Mouse (Mus musculus) cerebellum, adult 8-10 months (tissue): Measurements from ENCODE around the gene Nell1.

ENCODE experiments used
- DNase-seq: peaks from one replicate; pipeline ENCODE4 v3.0.0; 2022

The Nell1 gene

DNA sequence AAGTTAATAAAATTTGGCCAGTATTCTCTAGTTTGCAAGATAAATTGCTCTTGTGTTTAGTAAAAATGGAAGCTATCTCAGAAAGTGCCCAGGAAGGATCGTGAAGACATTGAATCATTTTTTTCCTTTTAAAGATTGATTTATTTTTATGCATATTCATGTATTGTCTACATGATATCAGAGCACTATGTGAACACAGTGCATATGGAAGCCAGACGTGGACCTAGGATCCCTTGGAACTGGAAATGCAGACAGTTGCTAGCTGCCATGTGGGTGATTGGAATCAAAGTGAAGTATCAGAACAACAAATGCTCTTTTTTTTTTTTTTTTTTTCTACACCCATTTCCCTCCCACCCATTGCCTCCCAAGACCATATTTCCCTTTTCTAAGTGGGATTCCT is 79.0 kb downstream of the Nell1 start:
- DNase-seq, result no peak

GRCm38 (mm10) chr7:50094461-50094860 is 119.8 kb downstream of the Nell1 start:
- no peak for DNase-seq

- no peak for DNase-seq
Measured at GRCm38 (mm10) chr7:50105612-50106321, 131.1 kb downstream of the Nell1 start.

DNA sequence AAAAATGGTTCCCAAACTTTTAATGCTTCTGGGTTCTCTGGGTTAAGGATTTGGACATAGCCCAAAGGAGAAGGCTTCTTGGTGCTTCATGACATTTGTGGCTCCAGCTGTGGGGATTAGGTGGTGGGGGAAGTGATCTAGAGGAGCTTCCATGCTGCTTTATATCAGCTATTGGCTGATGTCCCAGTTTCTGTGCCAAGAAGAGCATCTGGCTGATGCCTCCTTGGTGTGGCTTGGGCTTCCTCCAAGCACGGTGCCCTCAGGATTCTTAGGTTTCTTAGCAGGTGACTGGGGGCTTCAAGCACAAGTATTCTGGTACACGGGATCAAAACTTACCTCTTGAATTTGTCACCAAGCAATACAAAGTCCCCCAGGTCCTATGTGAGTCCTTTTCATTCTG is 132.6 kb downstream of the Nell1 start:
- no peak for DNase-seq

DNA sequence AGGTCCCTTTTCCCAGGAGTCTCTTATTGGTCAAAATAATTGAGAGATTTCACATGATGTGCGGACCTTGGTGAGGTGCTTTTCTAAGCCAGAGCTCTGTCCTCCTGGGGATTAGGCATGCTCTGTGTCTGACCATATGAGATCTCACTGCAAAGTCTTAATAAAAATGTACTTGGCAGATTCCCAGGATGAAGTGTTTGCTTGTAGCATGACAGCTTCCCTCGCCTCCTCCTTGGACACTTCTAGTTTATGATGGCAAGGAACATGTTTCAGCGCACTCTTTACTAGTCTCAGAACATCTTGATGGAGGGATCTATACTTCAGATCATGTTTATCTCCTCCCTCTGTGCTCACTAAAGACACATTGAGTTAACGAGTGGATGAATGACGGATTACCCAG is 143.7 kb downstream of the Nell1 start:
- DNase-seq, result no peak

- no peak for DNase-seq
Measured at GRCm38 (mm10) chr7:50137706-50138105, 163.0 kb downstream of the Nell1 start.

DNA sequence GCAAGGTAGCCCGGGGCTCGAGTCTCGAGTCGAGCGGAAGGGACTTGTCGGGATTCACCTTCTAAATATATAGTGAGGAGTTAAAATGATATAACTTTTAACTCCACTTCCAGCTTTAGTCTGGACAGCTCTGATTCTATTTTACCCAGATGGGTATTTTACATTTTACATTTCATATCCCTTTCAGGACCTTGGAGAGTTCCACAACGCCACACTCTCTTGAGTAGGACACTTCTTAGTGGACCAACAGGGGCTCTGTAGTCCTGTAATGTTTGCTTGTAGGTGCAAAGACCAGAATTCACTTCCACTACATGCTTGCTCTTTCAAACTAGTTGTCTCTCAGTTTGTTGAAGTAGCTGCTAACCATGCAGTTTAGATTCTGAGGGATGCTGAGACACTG is 174.7 kb downstream of the Nell1 start:
- no peak for DNase-seq

- DNase-seq, result no peak
Measured at GRCm38 (mm10) chr7:50150838-50151237, 176.2 kb downstream of the Nell1 start.

DNA sequence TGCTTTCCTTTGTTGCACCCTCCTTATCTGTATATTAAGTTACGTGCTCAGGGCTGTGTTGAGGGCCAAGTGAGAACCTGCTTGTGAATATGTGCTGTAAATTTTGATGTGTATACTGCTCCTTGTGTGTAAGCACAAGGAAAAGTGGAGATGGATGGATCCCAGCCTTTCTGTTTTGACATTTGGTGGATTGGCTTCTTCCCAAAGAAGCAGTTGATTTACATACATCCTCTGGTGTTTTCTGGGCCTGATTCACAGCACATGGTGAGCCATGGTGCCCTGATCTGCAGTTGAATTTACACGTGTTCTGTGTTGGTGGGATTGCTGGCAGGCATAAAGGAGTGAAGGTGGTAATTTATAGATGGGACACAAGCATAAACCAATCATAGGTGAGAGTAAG is 179.0 kb downstream of the Nell1 start:
- no peak for DNase-seq

GRCm38 (mm10) chr7:50162602-50163001 is 187.9 kb downstream of the Nell1 start:
- DNase-seq, result no peak

DNA sequence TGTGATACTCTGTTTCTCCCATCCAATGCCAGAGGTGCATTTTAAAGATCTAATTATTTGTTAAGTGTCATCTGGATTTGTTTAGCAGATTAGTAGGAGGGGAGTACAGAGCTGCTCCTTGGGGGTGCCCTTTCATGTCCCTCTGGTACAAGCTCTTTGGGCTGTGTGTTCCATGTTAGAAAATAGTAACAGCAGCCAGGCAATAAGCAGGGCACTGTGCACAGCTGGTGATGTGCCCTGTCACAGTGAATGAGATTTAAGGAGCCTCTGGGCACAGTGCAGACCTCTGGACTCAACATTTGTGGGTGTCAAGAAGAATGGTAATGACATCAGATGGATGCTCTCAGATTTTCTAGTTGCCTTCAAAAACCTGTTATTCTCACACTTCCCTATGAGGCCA is 194.1 kb downstream of the Nell1 start:
- DNase-seq, result no peak

DNA sequence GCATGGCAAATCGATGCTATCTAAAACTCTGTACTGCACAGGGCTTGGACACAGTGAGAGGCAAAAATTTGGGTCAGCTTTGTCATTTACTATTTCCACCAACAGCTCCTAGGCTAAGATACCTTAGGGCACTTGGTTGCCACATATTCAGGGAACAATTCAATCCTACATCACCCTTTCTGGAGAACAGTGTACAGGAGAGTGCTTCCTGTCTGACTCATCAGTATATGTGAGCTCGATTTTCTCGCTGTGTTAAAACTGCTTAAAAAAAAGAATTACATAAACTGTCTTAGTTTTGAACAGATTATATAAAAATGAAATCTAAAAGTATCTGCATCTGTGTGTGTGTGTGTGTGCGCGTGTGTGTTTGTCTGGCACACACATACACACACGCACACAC is 211.6 kb downstream of the Nell1 start:
- no peak for DNase-seq

DNA sequence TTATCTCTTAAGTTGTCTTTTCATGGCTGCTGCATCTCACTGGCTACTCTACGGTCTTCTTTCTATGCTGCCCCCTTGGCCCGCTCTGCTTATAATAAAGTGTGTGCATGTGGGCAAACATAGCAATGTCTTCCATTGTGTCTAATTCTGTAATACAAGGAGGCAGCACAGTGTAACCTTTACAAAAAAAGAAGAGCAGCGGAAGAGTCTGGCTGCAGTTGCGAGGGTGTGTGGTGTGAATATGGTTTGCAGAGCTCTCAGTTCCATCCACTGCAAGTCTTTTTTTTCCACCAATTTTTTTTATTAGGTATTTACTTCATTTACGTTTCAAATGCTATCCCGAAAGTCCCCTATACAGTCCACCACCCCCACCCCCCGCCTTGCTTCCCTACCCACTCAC is 219.3 kb downstream of the Nell1 start:
- no peak for DNase-seq

DNA sequence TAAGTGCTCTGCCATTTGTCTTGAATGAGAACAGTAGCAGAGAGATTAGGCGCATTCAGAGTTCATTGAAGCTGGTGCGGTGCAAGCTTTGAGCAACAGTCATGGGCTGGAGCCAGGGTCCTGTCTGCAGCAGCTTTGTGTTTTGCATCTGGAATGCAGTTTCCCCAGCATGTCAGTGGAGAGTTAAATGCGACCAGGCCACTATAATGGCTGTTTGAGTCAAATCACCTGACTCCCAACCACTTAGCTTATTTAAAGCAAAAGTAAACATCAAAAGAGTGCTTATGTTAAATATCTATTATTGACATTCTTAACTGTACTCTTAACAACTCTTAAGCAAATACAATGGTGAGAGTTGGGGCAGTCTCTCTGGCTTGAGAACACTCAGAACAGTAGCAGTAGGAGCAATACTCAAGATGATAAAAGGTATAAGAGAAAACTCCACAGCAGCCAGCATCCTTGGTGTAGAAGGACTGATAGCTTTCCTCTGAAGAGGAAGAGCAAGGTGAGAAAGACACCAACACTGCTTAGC is 220.5 kb downstream of the Nell1 start:
- DNase-seq, result no peak

- no peak for DNase-seq
Measured at GRCm38 (mm10) chr7:50205268-50205667, 230.6 kb downstream of the Nell1 start.

GRCm38 (mm10) chr7:50210678-50211251 is 236.1 kb downstream of the Nell1 start:
- no peak for DNase-seq

DNA sequence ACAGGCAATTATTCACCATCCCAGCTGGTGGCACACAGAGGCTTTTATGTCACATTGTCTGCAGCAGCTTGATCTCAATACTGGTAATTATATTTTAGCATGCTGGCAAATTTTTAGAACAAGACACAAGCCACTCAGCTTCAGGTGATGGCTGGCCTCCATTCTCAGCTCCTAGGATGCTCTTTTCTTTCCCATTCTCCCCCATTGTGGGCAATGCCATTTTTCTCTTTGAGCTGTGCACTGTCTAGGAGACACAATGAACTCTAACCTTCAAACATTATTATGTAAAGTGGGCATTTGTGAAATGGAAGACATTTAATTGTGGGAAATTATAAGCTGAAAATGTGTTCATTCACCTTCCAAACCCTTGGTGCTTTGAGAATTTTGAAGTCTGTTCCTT is 247.2 kb downstream of the Nell1 start:
- no peak for DNase-seq

DNA sequence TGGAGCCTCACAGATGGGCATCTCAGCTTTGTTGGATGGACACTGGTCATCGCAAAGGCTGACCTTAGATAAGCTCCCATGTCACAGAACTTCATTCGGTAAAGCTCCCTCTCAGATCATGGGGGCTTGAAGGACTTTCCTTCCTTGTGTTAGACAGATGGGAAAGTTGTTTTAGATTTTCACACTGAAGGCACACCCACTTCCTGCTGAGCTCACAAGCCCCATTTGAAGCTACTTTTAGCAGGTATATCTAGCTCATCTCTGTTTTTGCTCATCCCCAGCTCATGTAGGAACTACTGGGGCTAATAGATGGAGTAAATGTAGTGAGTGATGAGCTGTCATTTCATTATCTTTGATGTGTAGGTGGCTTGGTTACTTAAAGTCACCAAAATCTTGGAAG is 252.0 kb downstream of the Nell1 start:
- no peak for DNase-seq

- DNase-seq, result no peak
Measured at GRCm38 (mm10) chr7:50228273-50228672, 253.6 kb downstream of the Nell1 start.

GRCm38 (mm10) chr7:50241213-50241612 is 266.5 kb downstream of the Nell1 start:
- DNase-seq, result peak; percentile 18

- DNase-seq, result peak; percentile 93
Measured at GRCm38 (mm10) chr7:50241634-50242273, 267.1 kb downstream of the Nell1 start.

DNA sequence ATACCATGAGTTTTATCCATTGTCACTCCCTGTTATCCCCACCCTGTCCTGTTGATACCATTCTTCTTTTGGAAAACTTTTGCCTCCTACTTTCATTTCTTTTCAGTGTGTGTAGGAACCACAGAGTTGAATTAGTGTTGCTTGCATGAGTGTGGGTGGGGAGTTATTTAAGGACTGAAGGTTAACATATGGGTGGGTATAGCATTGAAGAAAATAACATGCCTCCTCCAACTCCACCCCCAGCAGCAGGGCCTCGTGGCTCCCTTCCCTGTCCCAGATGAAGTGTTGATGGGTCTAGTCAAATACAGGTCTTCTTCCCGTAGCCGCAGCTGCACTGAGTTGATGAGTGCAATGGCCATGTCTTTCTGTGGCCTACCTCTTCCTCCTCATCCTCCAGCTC is 278.5 kb downstream of the Nell1 start:
- DNase-seq, result no peak

- DNase-seq, result no peak
Measured at GRCm38 (mm10) chr7:50260016-50260415, 285.4 kb downstream of the Nell1 start.

GRCm38 (mm10) chr7:50295508-50295907 is 320.8 kb downstream of the Nell1 start:
- DNase-seq, result no peak
